Mouse (Mus musculus) layer of hippocampus, postnatal 25 days (tissue): ENCODE measurements around the gene Tbc1d14. TPM values are rescaled to one million over a fixed set of nuclear protein-coding genes. Genes with fewer than 3 reads are reported as not detected.

Experiments
- DNase-seq, 2 experiments: peaks; one replicate each; pipeline ENCODE4 v3.0.0; 2022; ENCODE audit warnings: mixed read lengths in 2 of 2, low spot score in 1 of 2; ENCODE audit errors: extremely low spot score in 1 of 2
- total RNA-seq, 2 experiments: library from RNA; stranded (reverse); gene quantifications; 2 replicates each; pipeline ENCODE4 v1.2.3; 2021

Gene Tbc1d14
- 100 to 1,000 TPM in 1 of 2 experiments, 10 to 100 TPM in 1; 92.4 to 104 TPM for total RNA-seq

DNA sequence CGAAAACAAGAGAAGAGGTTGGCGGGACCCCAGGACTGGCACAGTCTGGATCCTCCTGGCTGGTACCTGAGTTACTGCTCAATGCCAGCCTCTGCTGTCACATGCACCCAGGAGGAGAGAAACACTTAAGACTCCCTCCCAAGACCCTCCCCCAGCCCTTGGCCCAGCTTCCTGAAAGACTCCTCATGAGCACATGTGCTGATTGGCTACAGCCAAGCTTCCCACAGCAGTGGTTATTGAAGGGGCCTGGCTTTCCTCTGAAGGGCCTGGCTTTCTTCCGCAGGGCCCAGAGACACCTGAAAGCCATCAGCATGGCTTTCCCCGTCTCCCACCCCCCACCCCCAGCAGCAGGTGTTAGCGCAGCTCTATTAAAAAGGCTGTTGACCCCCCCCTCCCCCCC, at the start of gene Tbc1d14:
Tbc1d14 (minus strand) TSS at position 101 of the 400 bp plus-strand sequence.
- DNase-seq: no peak

DNA sequence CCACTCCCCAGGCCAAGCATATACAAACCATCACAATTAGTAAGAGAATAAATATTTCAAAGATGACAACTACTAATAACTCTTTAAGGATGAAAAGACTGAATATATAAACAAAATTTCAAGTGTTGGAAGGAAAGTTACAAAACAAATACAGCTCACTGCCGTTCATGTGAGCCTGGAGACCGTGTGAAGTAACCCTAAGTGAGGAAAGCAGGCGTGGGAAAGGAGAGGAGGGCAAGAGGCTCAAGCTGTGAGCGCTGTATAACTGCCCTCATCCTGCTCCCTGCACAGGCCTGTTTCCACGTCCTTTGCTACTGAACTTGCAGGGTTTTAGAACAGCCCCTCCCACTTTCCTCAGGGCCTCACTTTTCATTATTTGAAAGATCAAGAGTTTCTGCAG, 32.5 kb upstream of the Tbc1d14 start:
- DNase-seq: no peak

DNA sequence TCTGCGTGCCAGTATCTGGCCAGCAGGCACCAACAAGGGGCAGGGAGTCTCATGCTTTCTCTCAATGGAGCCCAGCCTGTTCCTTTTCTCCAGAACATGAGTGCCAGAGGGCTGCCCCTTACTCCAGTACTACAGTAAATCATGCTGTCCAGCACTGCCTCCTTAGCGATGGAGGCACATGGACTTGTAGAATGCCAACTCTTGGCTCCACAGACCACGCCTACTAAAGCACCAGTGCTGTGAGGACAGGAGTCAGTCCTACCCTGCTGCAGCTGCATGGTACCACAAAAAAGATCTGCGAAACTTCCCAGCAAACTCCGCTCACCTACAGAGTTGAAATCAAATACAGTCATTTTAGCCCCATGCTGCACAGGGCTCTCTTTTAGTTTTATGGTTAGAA, 30.6 kb upstream of the Tbc1d14 start:
- no peak for DNase-seq

DNA sequence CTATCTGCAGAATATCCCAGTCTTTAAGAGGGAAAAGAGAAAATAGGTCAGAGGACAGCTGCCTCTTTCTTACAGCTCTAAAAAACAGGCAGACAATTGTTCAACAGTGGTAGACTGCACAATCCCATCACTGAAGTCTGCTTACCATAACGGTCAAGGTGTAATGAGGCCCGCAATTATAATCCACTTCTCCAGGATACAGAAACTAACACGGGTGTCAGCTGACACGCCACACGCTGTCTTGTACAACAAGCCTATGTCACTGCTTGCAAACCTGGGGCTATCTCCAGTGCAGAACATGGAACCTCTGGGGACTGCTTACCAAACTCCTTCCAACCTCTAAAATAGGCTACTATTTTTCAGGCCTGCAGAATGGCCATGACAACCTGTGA, 28.0 kb upstream of the Tbc1d14 start:
- DNase-seq: no peak

DNA sequence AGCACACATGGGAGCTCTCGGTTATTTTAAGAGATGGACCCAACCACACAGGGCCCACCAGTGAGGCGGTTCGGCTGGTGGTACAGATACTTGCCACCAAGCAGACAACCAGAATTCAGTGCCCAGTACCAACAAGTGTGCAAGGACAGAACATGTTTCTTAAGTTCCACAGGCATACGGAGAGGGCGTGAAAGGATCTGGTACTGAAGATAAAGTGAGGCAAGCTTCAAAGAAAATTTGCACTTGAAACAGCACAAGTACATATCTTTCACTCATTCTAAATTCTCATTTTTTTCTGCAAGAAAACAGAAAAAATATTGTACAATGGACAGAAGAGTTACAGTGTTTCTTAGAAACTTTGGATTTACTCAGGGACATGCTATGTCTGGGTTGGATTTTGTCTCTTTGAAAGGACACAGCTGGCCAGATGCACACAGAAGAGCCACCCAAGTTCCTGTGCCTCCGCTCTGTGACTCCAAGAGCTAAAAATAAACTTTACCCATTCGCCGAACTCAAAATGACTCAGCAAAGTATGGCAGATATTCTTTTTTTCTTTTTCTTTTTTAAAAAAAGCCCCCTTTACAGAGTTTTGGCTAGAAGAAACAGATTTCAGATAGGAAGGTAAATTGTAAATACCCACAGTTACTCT, 27.5 kb upstream of the Tbc1d14 start:
- DNase-seq: no peak

DNA sequence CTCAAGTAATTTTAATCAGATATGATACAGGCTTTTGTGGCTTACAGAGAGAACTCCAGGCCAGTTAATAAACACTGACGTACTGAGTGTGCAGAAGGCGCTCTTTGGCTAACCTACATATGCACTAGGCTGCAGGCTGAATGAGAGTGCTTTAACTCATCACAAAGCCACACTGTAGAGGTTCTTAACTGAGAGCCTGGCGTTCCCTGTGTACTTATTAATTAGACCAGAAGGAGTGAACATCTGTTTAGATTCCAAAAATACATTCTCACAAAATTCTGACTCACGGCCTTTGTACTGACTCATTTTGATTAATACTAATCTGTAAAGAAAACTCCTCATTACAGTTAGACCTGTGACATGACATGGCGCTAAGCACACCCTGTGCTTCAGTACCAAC, 25.8 kb upstream of the Tbc1d14 start:
- no peak for DNase-seq

DNA sequence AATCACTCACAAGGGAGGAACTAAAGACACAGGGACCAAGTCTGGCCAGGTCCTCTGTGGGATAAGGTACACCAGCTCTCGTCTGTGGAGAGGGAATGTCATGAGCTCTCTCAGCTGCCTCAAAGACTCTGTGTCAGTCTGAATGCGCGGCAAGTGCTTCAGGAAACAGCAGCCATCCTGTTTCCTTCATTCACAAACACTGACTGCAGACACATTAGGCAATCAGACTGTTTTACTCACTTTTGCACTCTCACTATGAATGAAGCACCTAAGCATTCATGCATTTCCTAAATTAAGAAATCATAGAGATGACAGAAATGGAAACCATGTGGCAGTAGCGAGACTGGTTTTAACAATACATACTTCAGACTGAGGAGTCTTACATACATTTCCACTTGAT, 25.3 kb upstream of the Tbc1d14 start:
- no peak for DNase-seq

DNA sequence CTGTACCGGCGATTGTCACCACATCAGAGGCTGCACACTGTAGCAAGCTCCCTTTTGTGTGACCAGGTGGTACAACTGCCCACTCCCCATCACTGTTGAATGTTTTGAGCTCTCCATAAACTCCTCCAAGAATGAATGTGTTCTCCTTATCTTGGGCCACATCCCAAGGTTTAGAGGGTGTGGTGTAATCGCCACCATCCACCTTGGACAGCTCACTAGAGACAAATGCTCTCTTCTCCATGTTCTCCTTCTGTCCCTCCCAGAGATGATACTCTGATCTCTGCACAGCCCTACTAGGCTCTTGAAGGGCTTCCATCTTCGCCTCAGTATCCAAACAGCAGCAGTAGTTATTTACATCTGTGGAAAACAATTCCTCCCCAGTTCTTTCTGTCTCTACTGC, 21.0 kb upstream of the Tbc1d14 start:
- DNase-seq: no peak

DNA sequence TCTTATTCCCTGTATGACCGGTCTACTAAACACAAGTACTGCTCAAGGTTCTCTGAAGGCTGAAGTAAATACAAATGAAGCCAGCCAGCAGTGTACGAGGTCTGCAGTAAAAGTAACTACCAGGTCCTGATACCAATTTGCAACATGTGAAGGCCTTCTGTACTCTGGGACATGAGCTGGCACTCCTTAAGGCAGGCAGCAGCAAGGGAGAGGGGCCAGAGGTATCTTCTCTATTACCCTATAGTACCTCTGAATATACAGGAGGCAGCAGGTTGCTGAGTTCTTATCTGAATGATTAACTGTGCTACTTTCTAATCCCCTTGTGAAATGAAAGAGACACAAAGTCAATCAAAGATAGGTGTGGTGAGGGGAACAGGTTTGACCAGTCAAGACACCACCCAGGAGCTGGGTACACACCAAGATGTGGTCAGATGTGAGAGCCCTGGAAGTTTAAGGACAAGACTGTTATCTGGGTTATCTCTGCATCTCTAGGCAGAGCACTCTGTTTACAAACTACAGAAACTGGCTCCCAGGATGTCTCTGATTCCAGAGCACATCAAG, 15.9 kb upstream of the Tbc1d14 start:
- no peak for DNase-seq

DNA sequence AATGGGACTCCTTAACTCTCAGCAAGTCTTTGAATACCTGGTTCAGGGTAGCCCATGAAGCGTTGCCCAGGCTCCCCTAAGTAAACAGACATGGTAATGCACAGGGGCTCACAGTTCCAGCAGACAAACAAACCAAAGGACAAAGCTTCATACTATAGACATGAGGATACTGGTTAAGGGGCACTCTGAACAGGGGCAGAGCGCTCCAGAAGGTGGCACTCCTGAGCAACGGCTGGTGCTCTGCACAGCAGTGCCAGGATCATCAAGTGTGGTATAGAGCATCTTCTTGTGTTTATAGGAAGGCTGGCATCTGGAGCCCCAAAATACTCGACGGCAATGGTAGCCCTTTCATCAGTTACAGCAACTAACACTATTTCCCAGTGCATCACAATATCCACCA, 10.0 kb upstream of the Tbc1d14 start:
- DNase-seq: peak in 1 of 2 experiments; percentile 62

DNA sequence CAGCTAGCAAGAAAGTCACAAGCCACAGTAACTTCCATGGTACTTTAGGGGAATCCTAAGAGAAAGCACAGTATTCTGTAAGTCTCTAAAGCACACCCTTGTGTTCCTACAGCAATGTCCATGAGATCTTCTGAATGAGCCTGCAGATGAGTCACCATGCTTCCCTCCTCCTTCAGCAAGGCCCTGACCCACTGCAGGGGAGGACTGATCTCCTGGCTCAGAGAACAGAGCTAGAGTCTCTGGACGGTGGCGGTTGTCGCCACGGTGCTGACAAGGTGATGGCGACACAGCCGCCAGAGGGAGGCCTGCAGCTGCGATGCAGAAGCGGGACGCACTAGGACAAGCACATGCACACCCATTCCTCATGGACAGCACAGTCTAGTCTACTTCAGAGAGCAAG, 9.0 kb upstream of the Tbc1d14 start:
- no peak for DNase-seq

DNA sequence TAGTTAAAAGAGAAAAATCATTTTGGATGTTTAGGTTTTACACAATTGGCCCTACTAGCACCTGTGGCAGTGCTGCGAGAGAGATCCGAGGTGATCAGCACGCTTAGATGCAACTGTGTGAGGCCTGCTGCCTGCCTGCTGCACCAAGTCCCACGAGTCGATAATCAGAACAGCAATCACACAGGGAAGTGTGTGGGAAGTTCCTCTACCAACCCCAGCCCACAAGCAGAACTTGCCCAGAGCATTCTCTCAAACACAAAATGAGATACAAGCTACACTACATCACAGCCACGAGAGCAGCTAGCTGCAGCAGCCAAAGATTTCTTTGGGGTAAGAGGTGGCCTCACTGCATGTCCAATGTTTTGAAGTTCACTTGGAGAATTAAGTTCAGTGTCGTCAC, 8.4 kb upstream of the Tbc1d14 start:
- DNase-seq: no peak

DNA sequence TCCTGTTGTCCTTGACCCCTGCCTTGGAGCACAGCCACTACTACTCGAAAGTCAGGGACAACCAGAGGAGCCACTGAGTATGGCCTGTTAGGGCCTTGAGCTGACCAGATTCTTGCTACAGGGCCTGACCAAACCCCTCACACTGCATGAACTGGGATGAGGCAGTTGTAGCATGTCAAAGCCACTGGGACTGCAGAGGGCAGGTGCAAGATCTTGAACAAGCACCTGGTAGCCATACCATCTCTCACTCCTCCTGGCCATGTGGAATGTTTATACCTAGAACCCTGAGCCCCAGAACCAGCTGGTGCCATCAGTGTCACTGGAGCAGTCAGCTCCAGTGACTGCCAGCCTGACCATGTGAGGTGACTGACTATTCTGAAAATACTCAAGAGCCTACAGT, 5.8 kb upstream of the Tbc1d14 start:
- DNase-seq: no peak

DNA sequence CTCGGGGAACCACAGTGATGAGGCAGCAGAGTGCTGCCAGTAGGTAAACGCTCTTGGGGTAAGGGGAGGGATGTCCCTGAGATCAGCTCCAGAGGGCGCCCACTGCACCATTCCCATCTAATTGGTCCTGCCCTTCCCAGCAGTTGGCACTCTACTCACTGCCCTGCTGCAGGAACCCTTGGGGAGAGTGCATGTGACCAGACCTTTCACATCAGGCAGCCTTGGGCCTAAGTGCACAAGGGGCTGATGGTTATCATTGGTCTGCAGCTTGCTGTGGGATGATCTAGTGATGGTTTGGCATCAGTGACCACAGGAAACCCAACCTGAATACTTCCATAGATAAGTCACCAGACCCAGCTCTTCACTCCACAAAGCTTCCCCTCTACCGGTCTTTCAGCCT, 4.6 kb upstream of the Tbc1d14 start:
- no peak for DNase-seq

DNA sequence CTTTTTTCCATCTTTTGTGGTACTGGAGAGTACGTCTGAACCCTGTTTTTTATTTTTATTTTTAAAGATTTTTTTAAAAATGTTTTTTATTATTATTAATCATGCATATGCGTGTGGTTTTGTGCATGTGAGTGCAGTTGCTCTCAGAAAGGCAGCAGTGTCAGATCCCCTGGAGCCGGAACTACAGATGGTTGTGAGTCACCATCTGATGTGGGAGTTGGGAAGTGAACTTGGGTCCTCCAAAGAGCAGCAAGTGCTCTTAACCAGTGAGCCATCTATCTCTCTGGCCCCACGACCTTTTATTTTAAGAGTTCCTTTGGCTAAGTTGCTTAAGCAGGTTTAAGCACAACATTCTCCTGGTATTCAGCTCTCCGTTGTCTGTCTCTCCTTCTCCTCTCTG, 3.1 kb upstream of the Tbc1d14 start:
- no peak for DNase-seq

DNA sequence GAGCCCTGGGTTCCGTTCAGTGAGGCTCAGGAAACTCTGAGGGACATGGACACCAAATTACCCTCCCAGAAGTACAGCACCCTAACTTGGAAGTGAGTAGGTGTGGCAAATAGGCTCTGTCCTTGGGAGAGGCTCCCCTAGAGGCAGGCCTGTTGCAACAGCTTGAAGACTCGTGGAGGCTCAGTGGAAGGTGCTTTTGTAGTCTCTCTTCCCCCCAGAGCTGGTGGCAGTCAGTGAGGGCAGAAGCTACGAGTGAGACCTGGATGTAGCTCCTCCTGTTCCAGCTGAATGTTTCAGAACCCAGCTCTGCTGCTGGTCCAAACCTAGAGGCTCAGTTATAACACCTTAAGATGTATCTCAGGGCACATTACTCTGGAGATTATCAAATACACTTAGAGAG, 2.0 kb upstream of the Tbc1d14 start:
- DNase-seq: no peak

DNA sequence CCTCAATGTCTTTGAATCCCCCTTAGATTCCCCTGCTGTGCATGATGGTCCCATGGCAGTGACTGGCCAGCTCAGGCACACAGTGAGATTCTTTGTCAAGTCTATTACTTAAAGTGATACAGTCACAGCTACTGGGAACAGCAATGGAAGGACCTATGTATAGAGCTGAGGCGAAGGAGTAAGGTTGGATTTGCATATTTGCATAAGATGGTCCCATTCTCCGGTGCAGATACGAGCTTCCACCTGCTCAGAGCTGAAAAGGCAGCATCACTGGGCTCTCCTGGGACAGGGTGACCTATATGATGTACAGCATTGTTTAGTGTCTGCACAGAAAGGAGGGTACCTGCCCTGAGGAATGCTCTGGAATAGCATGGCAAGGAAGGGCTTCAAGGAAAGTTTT, 1.3 kb upstream of the Tbc1d14 start:
- no peak for DNase-seq

DNA sequence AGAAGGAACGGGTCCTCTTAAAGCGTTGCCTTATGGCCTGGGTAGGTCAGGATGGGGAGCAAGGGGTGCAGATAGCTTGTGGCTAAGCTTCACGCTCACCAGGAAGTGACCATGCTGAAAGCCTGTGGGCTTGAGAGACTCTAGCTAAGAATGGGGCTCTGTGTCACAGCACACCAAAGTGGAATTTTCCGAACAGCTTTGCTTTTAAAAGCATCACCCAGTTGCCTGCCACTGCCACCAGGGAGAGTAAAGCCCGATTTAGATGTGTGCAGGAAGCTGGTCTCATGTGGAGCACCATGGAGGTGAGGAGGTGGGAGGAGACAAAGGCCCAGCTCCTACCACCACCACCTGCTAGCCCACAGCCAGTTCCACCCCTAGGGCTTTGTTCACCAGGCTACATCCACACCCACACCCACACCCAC, 2.6 kb downstream of the Tbc1d14 start:
- no peak for DNase-seq

DNA sequence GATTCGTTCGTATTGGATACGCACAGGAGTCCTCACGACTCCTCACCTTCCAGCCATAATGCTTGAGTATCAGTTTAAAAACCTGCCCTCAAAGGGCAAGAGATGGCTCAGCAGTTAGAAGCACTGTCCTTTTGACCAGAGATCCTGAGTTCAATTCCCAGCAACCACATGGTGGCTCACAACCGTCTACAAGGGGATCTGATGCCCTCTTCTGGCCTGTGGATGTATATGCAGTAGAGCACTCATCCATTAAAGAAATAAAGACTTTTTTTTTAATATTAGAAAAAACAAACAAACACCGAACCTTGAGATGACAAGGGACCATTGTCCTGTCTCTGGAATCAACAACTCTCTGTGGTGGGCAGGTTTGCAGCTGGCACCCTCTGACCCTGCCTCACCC, 8.8 kb downstream of the Tbc1d14 start:
- DNase-seq: no peak

DNA sequence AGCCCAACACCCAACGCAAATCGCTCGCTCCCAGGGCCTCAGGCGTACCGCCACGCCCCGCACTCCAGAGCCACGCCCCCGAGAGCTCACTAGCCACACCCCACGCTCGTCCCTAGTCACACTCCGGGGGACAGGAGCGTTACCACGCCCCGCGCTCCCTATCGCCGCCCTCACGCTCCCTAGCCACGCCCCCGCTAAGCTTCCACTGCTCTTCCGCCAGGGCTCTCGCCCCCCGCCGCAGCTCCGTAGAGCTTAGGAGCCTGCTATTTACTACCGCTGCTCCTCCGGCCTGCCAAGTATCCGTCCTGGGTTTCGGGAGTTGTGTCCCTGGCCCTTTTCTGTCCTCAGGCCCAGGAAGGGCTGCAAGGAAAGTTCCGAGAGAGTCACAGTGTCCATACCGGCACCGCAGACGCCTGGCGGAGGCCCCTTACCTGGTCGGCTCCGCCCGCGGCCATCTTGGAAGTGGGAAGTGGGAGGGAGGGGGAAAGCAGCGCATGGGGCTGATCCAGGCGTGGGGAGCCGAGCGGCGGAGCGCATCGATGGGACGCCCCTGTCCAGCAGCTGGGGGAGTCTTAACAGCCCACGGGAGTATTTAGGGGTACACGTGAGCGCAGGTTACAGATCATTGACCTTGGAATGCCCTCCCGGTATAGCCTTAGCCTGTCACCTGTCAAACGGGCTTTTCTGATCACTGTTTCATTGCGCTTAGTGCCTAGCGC, 11.0 kb downstream of the Tbc1d14 start:
- peak; percentile 89 to 90 for DNase-seq

DNA sequence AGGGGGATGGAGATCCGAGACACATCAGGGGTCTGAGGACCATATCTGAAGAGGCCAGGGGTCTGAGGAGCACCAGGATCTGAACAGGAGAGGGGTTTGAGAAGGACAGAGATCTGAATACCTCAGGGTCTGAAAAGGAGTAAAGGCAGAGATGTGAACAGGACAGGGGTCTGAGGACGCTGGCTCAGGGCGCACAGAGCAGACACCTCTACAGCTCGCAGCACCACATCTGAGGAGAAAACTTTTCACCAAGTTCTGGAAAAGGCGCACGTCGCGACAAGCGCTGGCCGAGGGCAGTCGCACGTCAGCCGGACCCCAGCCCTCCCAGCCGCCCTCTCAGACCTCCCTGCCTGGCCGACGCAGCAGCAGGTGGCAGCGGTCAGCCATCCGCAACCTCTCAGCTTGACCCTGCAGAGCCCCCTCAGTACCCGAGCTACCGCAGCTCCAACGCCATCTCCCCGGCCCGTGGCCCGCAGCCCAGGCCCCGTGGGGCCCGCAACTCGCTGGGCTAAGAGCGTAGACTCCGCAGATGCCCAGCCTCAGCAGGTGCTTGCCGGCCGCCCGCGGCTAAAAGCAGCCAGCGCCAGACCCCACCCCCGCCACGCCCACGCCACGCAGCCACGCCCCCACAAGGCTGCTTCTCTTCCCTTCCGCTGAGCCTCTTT, 11.7 kb downstream of the Tbc1d14 start:
- no peak for DNase-seq

DNA sequence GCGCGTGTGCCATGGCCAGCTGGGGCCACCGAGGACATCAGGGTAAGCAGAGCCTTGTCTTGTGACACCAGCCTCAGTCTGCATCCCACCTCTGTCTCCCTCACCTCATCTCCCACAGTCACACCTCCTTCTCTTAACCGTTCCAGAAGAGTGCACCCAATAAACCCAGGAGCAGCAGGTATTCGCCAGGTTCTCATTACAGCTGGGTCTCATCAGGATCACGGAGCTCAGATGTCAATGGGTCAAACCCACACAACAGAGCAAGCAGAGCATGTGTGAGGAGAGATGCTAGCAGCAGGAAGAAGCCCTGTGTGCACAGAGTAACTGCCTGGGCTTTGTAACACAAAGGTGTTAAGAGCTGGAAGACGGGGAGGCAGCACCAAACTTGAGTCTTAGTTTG, 13.1 kb downstream of the Tbc1d14 start:
- DNase-seq: no peak
